Mouse (Mus musculus) midbrain, embryonic 11.5 days (tissue): ENCODE measurements around the gene Ccdc73. TPM values are rescaled to one million over a fixed set of nuclear protein-coding genes. Genes with fewer than 3 reads are reported as not detected.
"Not testable (repeated sequence)": the region's sequence is repeated elsewhere in the genome, so short reads cannot be mapped to it uniquely, and the experiment has no call there.

Experiments used
- ATAC-seq: fragments of 200-750 bp; cut with Nextera tagmentation; 2 replicates; pipeline ENCODE4 v1.8.0; 2017; ENCODE audit warnings: moderate TSS enrichment, moderate library complexity; ENCODE audit not compliant: low FRiP score
- DNase-seq: peaks from one replicate; pipeline ENCODE4 v3.0.0; 2015; ENCODE audit warnings: low spot score; ENCODE audit errors: missing footprints
- H3K27ac ChIP-seq: fragments of 300-500 bp; sonication (generic); 2 replicates; pipeline ENCODE4 v1.5.1; 2014; ENCODE audit warnings: low read depth, low read length
- H3K27me3 ChIP-seq: fragments of 300-500 bp; sonication (generic); 2 replicates; pipeline ENCODE4 v1.6.1; 2014; ENCODE audit warnings: mild to moderate bottlenecking, low read length, moderate library complexity, mixed read lengths; ENCODE audit not compliant: control insufficient read depth, insufficient read depth
- H3K36me3 ChIP-seq: fragments of 300-500 bp; sonication (generic); 2 replicates; pipeline ENCODE4 v1.6.1; 2014; ENCODE audit warnings: mild to moderate bottlenecking, low read length, moderate library complexity, mixed read lengths; ENCODE audit not compliant: control insufficient read depth, insufficient read depth
- H3K4me1 ChIP-seq: fragments of 300-500 bp; sonication (generic); 2 replicates; pipeline ENCODE4 v1.6.1; 2014; ENCODE audit warnings: low read length; ENCODE audit not compliant: control insufficient read depth, insufficient read depth
- H3K4me2 ChIP-seq: fragments of 300-500 bp; sonication (generic); 2 replicates; pipeline ENCODE4 v1.6.1; 2014; ENCODE audit warnings: mild to moderate bottlenecking, moderate library complexity
- H3K4me3 ChIP-seq: fragments of 300-500 bp; sonication (generic); 2 replicates; pipeline ENCODE4 v1.5.1; 2014; ENCODE audit warnings: low read depth, low read length
- H3K9ac ChIP-seq: fragments of 300-500 bp; sonication (generic); 2 replicates; pipeline ENCODE4 v1.6.1; 2014; ENCODE audit warnings: low read length
- H3K9me3 ChIP-seq: fragments of 300-500 bp; sonication (generic); 2 replicates; pipeline ENCODE4 v1.6.1; 2016; ENCODE audit warnings: low read length; ENCODE audit not compliant: control insufficient read depth
- WGBS: fragments of 180-500 bp; shearing (Covaris S2); extraction: QIAGEN DNeasy Blood & Tissue Kit; methylation state at CpG from one replicate; pipeline ENCODE4 v1.1.7; 2014; 5-methylcytosine and 5-hydroxymethylcytosine counted together
- polyA plus RNA-seq: library from polyadenylated mRNA; unstranded; fragments of >200 nt; fragmentation: Nextera tagmentation; extraction: Ambion mirVana; gene quantifications from 2 replicates; pipeline ENCODE4 v1.2.1, GENCODE M21; 2014

Gene Ccdc73
- 6.2 and 10.3 TPM in 2 replicates for polyA plus RNA-seq

GRCm38 (mm10) chr2:104867282-104867855 lies at the start of gene Ccdc73:
TSS of gene Ccdc73 (plus strand) at chr2:104867805.
- no peaks in the 10 kb centered on the region for H3K36me3 ChIP-seq
- no peak within 1 kb of the TSS for H3K4me3 ChIP-seq
- H3K4me1 ChIP-seq = no peaks in the 10 kb centered on the region
- no peak within 1 kb of the TSS for H3K27ac ChIP-seq
- no peaks in the 10 kb centered on the region for H3K27me3 ChIP-seq
- DNase-seq (peak; percentile 41), ATAC-seq (no peak)
- no peak within 1 kb of the TSS for H3K9ac ChIP-seq
- WGBS = 92% methylated on average over 13 of the region's 13 CpGs
- H3K4me2 ChIP-seq = no peak within 1 kb of the TSS
- no peaks in the 10 kb centered on the region for H3K9me3 ChIP-seq

GRCm38 (mm10) chr2:104818763-104819162 lies 48.8 kb upstream of the Ccdc73 start:
- H3K27me3 ChIP-seq, DNase-seq, H3K36me3 ChIP-seq, H3K4me1 ChIP-seq, H3K9ac ChIP-seq, H3K4me2 ChIP-seq, H3K4me3 ChIP-seq, H3K27ac ChIP-seq, H3K9me3 ChIP-seq, ATAC-seq: not testable (repeated sequence)
- 93% methylated on average over 3 of the region's 3 CpGs for WGBS

- 88% methylated on average over 4 of the region's 4 CpGs for WGBS
- Histone ChIP-seq H3K27ac (no peak overlapping the region), H3K4me2 (no peak overlapping the region), H3K9ac (no peak overlapping the region), H3K4me1 (no peaks in the 10 kb centered on the region), H3K27me3 (no peaks in the 10 kb centered on the region), H3K36me3 (no peaks in the 10 kb centered on the region), H3K9me3 (no peaks in the 10 kb centered on the region), H3K4me3 (no peak overlapping the region)
- DNase-seq (no peak), ATAC-seq (no peak)
Observed at GRCm38 (mm10) chr2:104826191-104826590, 41.4 kb upstream of the Ccdc73 start.

GRCm38 (mm10) chr2:104832486-104832885 lies 35.1 kb upstream of the Ccdc73 start:
- DNase-seq (no peak), ATAC-seq (no peak)
- 89% methylated on average over 2 of the region's 2 CpGs for WGBS
- Histone ChIP-seq H3K9me3 (no peaks in the 10 kb centered on the region), H3K9ac (no peak overlapping the region), H3K4me2 (no peak overlapping the region), H3K27ac (no peak overlapping the region), H3K4me1 (no peaks in the 10 kb centered on the region), H3K4me3 (no peak overlapping the region), H3K27me3 (no peaks in the 10 kb centered on the region), H3K36me3 (no peaks in the 10 kb centered on the region)

- Histone ChIP-seq H3K27ac (no peak overlapping the region), H3K9ac (no peak overlapping the region), H3K27me3 (no peaks in the 10 kb centered on the region), H3K36me3 (no peaks in the 10 kb centered on the region), H3K9me3 (no peaks in the 10 kb centered on the region), H3K4me3 (no peak overlapping the region), H3K4me1 (no peaks in the 10 kb centered on the region), H3K4me2 (no peak overlapping the region)
- ATAC-seq (no peak), DNase-seq (no peak)
Observed at GRCm38 (mm10) chr2:104840974-104841373, 26.6 kb upstream of the Ccdc73 start.

GRCm38 (mm10) chr2:104841736-104842135 lies 25.9 kb upstream of the Ccdc73 start:
- ATAC-seq = no peak
- no peak overlapping the region for H3K27ac ChIP-seq
- no peak overlapping the region for H3K9ac ChIP-seq
- no peaks in the 10 kb centered on the region for H3K27me3 ChIP-seq
- WGBS = 88% methylated on average over 7 of the region's 7 CpGs
- DNase-seq = peak; percentile 72
- no peaks in the 10 kb centered on the region for H3K36me3 ChIP-seq
- no peak overlapping the region for H3K4me3 ChIP-seq
- no peaks in the 10 kb centered on the region for H3K9me3 ChIP-seq
- no peak overlapping the region for H3K4me2 ChIP-seq
- no peaks in the 10 kb centered on the region for H3K4me1 ChIP-seq

GRCm38 (mm10) chr2:104842559-104842958 lies 25.0 kb upstream of the Ccdc73 start:
- Histone ChIP-seq H3K27ac (no peak overlapping the region), H3K9me3 (no peaks in the 10 kb centered on the region), H3K27me3 (no peaks in the 10 kb centered on the region), H3K4me1 (no peaks in the 10 kb centered on the region), H3K4me2 (no peak overlapping the region), H3K9ac (no peak overlapping the region), H3K4me3 (no peak overlapping the region), H3K36me3 (no peaks in the 10 kb centered on the region)
- no peak for ATAC-seq
- DNase-seq = peak; percentile 41

GRCm38 (mm10) chr2:104846638-104847414 lies 20.8 kb upstream of the Ccdc73 start:
- no peak overlapping the region for H3K27ac ChIP-seq
- peaks cover 8% of the 10 kb centered on the region for H3K27me3 ChIP-seq
- no peak overlapping the region for H3K4me2 ChIP-seq
- WGBS = 45% methylated on average over 4 of the region's 4 CpGs
- no peak overlapping the region for H3K9ac ChIP-seq
- no peaks in the 10 kb centered on the region for H3K9me3 ChIP-seq
- DNase-seq (peak; percentile 85), ATAC-seq (no peak)
- H3K4me1 ChIP-seq = no peaks in the 10 kb centered on the region
- H3K36me3 ChIP-seq = no peaks in the 10 kb centered on the region
- H3K4me3 ChIP-seq = no peak overlapping the region

GRCm38 (mm10) chr2:104847645-104848044 lies 20.0 kb upstream of the Ccdc73 start:
- Histone ChIP-seq H3K9ac (no peak overlapping the region), H3K4me1 (no peaks in the 10 kb centered on the region), H3K9me3 (no peaks in the 10 kb centered on the region), H3K4me3 (no peak overlapping the region), H3K27ac (no peak overlapping the region), H3K27me3 (peaks cover 8% of the 10 kb centered on the region), H3K4me2 (no peak overlapping the region), H3K36me3 (no peaks in the 10 kb centered on the region)
- 61% methylated on average over 2 of the region's 2 CpGs for WGBS
- DNase-seq (peak; percentile 78), ATAC-seq (no peak)
